Mouse (Mus musculus): Measurements from ENCODE around the gene Magel2.

Gene Magel2

DNA sequence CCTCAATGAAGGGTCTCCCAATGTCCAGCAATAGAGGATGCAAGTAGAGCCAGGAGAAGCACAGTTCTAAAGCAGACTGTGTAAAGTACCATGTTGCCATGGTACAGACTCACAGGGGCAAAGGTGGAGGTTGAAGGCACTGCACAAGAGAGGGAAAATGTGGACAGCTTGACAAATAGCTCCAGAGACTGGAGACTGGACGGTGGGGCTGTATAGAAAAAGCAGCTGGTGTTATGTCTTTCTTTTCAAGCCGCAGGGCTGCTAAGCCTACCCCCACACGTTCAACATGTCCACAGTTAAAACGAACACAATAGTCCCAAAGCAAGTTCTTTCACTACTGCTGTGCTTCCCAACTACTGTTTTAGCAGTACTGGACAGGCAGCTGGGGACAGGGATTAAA, 46.4 kb downstream of the Magel2 start:
- no peak for DNase-seq (ENCODE audit: low read depth)

DNA sequence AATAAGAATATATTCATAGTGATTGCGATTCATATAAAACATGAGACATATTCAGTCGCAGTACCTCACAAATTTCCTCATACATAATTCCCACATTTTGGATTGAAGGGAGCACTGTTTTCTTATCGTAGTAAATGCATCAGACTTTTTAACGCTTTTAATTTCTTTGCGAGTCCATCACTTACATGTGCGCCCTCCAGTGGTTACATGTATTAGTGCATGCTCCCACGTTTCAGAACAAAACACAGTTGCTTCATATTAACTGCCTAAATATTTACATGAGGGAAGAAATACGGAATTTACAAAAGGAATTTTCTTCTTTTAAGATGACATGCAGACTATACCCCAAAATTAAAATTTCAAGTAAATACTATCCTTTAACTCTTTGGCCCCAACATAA, 51.5 kb downstream of the Magel2 start:
- no peak for DNase-seq (ENCODE audit: low read depth)

All from fibroblast of lung, adult 2 months (primary cell).